Comparison of ENCODE assay signal across 8 mouse cellular contexts in genomic region chr17:71615638-71616318, GRCm38 (mm10). TPM values are rescaled to one million over a fixed set of nuclear protein-coding genes. Genes with fewer than 3 reads are reported as not detected.
A peak's percentile ranks its signal among the peaks of the same experiment; 100 is the strongest.
DNase-seq lines count a peak whose midpoint lies in the region; ATAC-seq and TF ChIP-seq lines count a peak whose summit lies in the region.

Gene Wdr43 (plus strand): TSS chr17:71615895.

- H3K9ac ChIP-seq in forebrain, embryonic 12.5 days: peak within 1 kb of the TSS; percentile 92
- H3K9ac ChIP-seq in liver, postnatal 0 days (replicated peaks): peak within 1 kb of the TSS; percentile 86
- peak within 1 kb of the TSS; percentile 86 for H3K9ac ChIP-seq in neural tube, embryonic 14.5 days (replicated peaks; ENCODE audit: low read depth, low read length)

- DNase-seq in c-Kit-positive CD71-positive TER-119-positive erythroid progenitor cells, embryonic 14.5 days (ENCODE audit: low spot score): peak; percentile 90
- DNase-seq in heart, postnatal 10 days: peak; percentile 97
- peak; percentile 84 for DNase-seq in large intestine, adult 2 months (ENCODE audit: low read depth, low spot score)
- peak; percentile 95 for DNase-seq in liver, postnatal 0 days
- peak; percentile 96 for DNase-seq in testis, postnatal 10 days (ENCODE audit: low spot score)

- H3K4me1 ChIP-seq in E14TG2a.4 (replicated peaks; ENCODE audit: low read depth, low read length): peaks cover 39% of the 10 kb centered on the region
- H3K4me1 ChIP-seq in forebrain, embryonic 12.5 days: peaks cover 18% of the 10 kb centered on the region
- H3K4me1 ChIP-seq in liver, postnatal 0 days (ENCODE audit: insufficient read depth): peaks cover 18% of the 10 kb centered on the region
- H3K4me1 ChIP-seq in neural tube, embryonic 14.5 days (ENCODE audit: control insufficient read depth, insufficient read depth, low read length): peaks cover 15% of the 10 kb centered on the region

- peaks cover 32% of the 10 kb centered on the region for H3K36me3 ChIP-seq in E14TG2a.4 (ENCODE audit: insufficient read depth, low read length)
- H3K36me3 ChIP-seq in forebrain, embryonic 12.5 days (replicated peaks): peaks cover 11% of the 10 kb centered on the region
- H3K36me3 ChIP-seq in liver, postnatal 0 days (replicated peaks; ENCODE audit: insufficient read depth, low read length): peaks cover 3% of the 10 kb centered on the region; the same call in 1 of the 2 replicates
- no peaks in the 10 kb centered on the region for H3K36me3 ChIP-seq in neural tube, embryonic 14.5 days (ENCODE audit: control insufficient read depth, insufficient read depth, low read length)

- ATAC-seq in forebrain, embryonic 12.5 days (ENCODE audit: low FRiP score): peak; percentile 100
- ATAC-seq in liver, postnatal 0 days: peak; percentile 100
- ATAC-seq in neural tube, embryonic 14.5 days (ENCODE audit: low read depth): peak; percentile 100

- WGBS in forebrain, embryonic 12.5 days: 6% methylated on average over 40 of the region's 40 CpGs
- WGBS in large intestine, adult 2 months: 5% methylated on average over 40 of the region's 40 CpGs
- WGBS in liver, postnatal 0 days (ENCODE audit: insufficient replicate concordance): 3% methylated on average over 40 of the region's 40 CpGs
- WGBS in neural tube, embryonic 14.5 days: 2% methylated on average over 39 of the region's 40 CpGs

- intact Hi-C loops in heart, postnatal 10 days (cut with DNase I): loop anchor here (2.0 to 10.0 kb wide), 2 partner anchors 17 to 141 kb away; partner anchors contain the start of gene Smchd1

- TF ChIP-seq EP300 in liver, postnatal 0 days (IDR thresholded peaks at IDR 0.05; ENCODE audit: low read depth): peak; percentile 29; the same call in 1 of the 2 replicates

- no peaks in the 10 kb centered on the region for H3K9me3 ChIP-seq in E14TG2a.4 (ENCODE audit: low read length)
- no peaks in the 10 kb centered on the region for H3K9me3 ChIP-seq in forebrain, embryonic 12.5 days
- no peaks in the 10 kb centered on the region for H3K9me3 ChIP-seq in liver, postnatal 0 days (ENCODE audit: low read length)
- H3K9me3 ChIP-seq in neural tube, embryonic 14.5 days (ENCODE audit: control insufficient read depth, low read length): no peaks in the 10 kb centered on the region

- H3K27me3 ChIP-seq in E14TG2a.4 (ENCODE audit: insufficient read depth, low read length): no peaks in the 10 kb centered on the region
- H3K27me3 ChIP-seq in forebrain, embryonic 12.5 days: no peaks in the 10 kb centered on the region
- H3K27me3 ChIP-seq in liver, postnatal 0 days (ENCODE audit: insufficient read depth, low read length): no peaks in the 10 kb centered on the region
- no peaks in the 10 kb centered on the region; the same call in 1 of the 2 replicates for H3K27me3 ChIP-seq in neural tube, embryonic 14.5 days (ENCODE audit: control insufficient read depth, insufficient read depth, low read length)

- H3K27ac ChIP-seq in forebrain, embryonic 12.5 days: peak within 1 kb of the TSS; percentile 54
- peak within 1 kb of the TSS; percentile 83 for H3K27ac ChIP-seq in liver, postnatal 0 days (ENCODE audit: low read depth)
- H3K27ac ChIP-seq in neural tube, embryonic 14.5 days (ENCODE audit: low read depth, low read length): peak within 1 kb of the TSS; percentile 52; the same call in 1 of the 2 replicates

- peak within 1 kb of the TSS; percentile 77 for H3K4me2 ChIP-seq in forebrain, embryonic 12.5 days
- peak within 1 kb of the TSS; percentile 96 for H3K4me2 ChIP-seq in liver, postnatal 0 days (ENCODE audit: low read depth, low read length)
- H3K4me2 ChIP-seq in neural tube, embryonic 14.5 days (ENCODE audit: low read depth, low read length): peak within 1 kb of the TSS; percentile 70

- H3K4me3 ChIP-seq in E14TG2a.4 (replicated peaks; ENCODE audit: low read length): peak within 1 kb of the TSS; percentile 96
- H3K4me3 ChIP-seq in forebrain, embryonic 12.5 days (replicated peaks): peak within 1 kb of the TSS; percentile 99
- H3K4me3 ChIP-seq in liver, postnatal 0 days (ENCODE audit: low read depth, low read length): peak within 1 kb of the TSS; percentile 92
- H3K4me3 ChIP-seq in neural tube, embryonic 14.5 days (ENCODE audit: low read depth, low read length): peak within 1 kb of the TSS; percentile 100

- no peak for TF ChIP-seq CTCF in E14TG2a.4 (conservative IDR thresholded peaks at IDR 0.05; ENCODE audit: low read length)
- no peak for TF ChIP-seq CTCF in liver, postnatal 0 days (IDR thresholded peaks at IDR 0.05; ENCODE audit: low read depth)

RNA-seq across cellular contexts. Expression of gene Wdr43, which starts in this region (rescaled TPM):
- 79.9 and 80.0 TPM in 2 replicates for polyA plus RNA-seq in forebrain, embryonic 12.5 days (2016; fragmentation: Nextera tagmentation; extraction: Ambion mirVana)
- total RNA-seq in heart, postnatal 10 days (2021): 10 to 100 TPM; 25.5 to 27.7 TPM
- polyA plus RNA-seq in large intestine, adult 2 months (2012; rRNA removed): 6.8 and 11.0 TPM in 2 replicates
- polyA plus RNA-seq in liver, postnatal 0 days (2015; fragmentation: Nextera tagmentation; extraction: Ambion mirVana): 22.6 and 23.0 TPM in 2 replicates
- polyA plus RNA-seq in neural tube, embryonic 14.5 days (2014; fragmentation: Nextera tagmentation; extraction: Ambion mirVana): 50.9 and 53.1 TPM in 2 replicates

Comparison
In these comparisons a context has a peak if more than half of its experiments do, and no peak if none do; other contexts are left out.
1. Peak in every context shown above with its lines: DNase-seq, ATAC-seq, H3K4me3 ChIP-seq and H3K27ac ChIP-seq.